Mouse (Mus musculus) embryonic stem cell, embryonic (primary cell): Measurements from ENCODE around the gene Ulk1.
"Not testable (repeated sequence)": the region's sequence is repeated elsewhere in the genome, so short reads cannot be mapped to it uniquely, and the experiment has no call there.

ENCODE experiments used
- CTCF ChIA-PET, 4 experiments: fragments of 300-600 bp in 2 of 4; fragments of 350-600 bp in 2 of 4; sonication (Branson Sonifier 250); formaldehyde crosslinking; loops; one replicate each; lab custom pipeline; 2022; ENCODE audit warnings: inconsistent platforms in 2 of 4; lab: Charles Lee
- POLR2A ChIA-PET, 4 experiments: fragments of 300-600 bp in 2 of 4; fragments of 350-600 bp in 2 of 4; sonication (Branson Sonifier 250); formaldehyde crosslinking; loops; one replicate each; lab custom pipeline; 2022; ENCODE audit warnings: antibody characterized with exemption in 4 of 4, inconsistent platforms in 1 of 4; lab: Charles Lee

Gene Ulk1

GRCm38 (mm10) chr5:110809667-110810325 lies at the start of gene Ulk1:
Gene Ulk1 (minus strand): TSS chr5:110810097.
- POLR2A ChIA-PET: interaction anchor here (0.5 to 22.7 kb wide), 81 partner anchors 8 to 1252 kb away, joined by 3 to 589 read pairs (median 4); partner anchors contain the start of genes Ep400 (in 3 of the 4), Chek2 (in 2 of the 4), Fbrsl1 (in 2 of the 4) and Hscb (in 2 of the 4)
- CTCF ChIA-PET: interaction anchor here in 2 of 4 experiments (0.5 to 1.4 kb wide), 8 partner anchors 9 to 435 kb away, joined by 3 to 9 read pairs (median 6); partner anchors contain the start of genes Chek2 (in 1 of the 2), Ep400 (in 1 of the 2) and Hscb (in 1 of the 2)

DNA sequence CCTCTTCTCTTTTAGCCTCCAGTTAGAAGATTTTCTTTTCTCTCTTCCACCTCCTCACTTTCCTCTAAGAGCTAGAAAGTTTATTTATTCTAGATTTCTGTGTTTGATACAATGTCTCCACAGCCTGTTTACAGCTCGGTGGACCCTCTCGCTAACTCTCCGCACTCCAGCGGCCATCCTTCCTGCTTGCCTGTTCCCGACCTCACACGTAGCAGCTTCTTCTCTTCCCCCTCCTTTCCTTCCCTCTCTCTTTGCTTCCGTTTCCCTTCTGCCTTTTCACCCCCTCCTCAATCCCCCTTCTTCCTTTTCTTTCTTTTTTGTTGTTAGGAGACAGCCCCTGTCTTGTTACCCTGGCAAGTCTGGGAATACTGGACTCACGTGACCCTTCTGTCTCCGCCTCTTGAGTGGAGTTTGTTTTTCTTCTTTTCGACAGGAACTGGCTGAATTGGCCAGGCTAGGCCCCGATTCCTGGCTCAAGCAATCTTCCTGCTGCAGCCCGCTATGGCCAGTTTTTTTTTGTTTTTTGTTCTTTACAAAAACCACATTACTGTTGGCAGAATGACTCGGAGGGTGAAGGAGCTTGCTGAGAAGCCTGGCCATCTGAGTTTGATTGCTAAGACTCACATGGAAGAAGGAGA lies 49.2 kb upstream of the Ulk1 start:
- CTCF ChIA-PET: interaction anchor here (0.8 to 1.7 kb wide), 6 partner anchors 18 to 411 kb away, joined by 3 to 4 read pairs (median 3); no protein-coding TSS in a partner anchor
- POLR2A ChIA-PET: interaction anchor here in 3 of 4 experiments (0.8 to 2.1 kb wide), 7 partner anchors 11 to 69 kb away, joined by 3 to 13 read pairs (median 4); partner anchors contain the start of genes Ttc28 (in 1 of the 3) and Ulk1 (in 1 of the 3)

DNA sequence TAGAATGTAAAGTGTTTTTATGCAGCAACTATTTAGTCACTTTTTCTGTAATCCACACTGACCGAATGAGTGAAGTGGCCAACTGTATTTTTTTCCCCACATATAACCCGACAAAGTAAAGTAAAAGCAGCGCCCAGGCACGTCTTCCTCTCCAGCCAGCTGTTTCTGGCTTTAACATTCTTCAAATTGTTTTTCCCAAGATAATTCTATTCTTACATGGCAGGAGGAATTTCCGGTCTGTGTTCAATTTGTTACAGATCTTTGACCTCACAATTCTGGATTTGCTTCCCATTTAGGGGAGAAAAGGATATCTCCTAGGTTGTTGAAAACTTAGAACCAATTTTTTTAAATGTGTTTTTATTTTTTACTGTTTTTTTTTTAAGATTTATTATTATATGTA lies 47.2 kb upstream of the Ulk1 start:
- CTCF ChIA-PET: no interaction called here

DNA sequence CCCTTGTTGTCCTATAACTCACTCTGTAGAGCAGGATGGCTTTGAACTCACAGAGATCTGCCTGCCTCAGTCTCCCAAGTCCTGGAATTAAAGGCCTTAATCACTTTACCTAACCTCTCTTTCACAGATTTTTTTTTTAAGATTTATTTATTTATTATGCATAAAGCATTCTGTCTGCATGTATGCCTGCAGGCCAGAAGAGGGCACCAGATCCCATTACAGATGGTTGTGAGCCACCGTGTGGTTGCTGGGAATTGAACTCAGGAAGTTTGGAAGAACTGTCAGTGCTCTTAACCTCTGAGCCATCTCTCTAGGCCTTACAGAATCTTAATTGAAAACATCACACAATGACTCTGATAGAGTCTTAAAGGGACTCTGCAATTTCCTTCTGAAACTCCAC lies 43.1 kb upstream of the Ulk1 start:
- POLR2A ChIA-PET: interaction anchor here in 3 of 4 experiments (0.6 to 2.1 kb wide), 6 partner anchors 9 to 263 kb away, joined by 3 to 14 read pairs (median 5); no protein-coding TSS in a partner anchor
- CTCF ChIA-PET: interaction anchor here in 2 of 4 experiments (1.2 to 1.9 kb wide), 3 partner anchors 12 to 417 kb away, joined by 4 to 9 read pairs (median 6); no protein-coding TSS in a partner anchor

More for the DNA sequence above, 47.2 kb upstream of the Ulk1 start:
- POLR2A ChIA-PET: no interaction called here

GRCm38 (mm10) chr5:110841046-110841862 lies 31.4 kb upstream of the Ulk1 start:
- ChIA-PET POLR2A (interaction anchor here (0.6 to 5.8 kb wide), 54 partner anchors 9 to 435 kb away, joined by 3 to 64 read pairs (median 5); partner anchors contain the start of genes Ep400 (in 3 of the 4), Ulk1 (in 3 of the 4) and Ttc28 (in 2 of the 4)), CTCF (interaction anchor here (0.5 to 3.4 kb wide), 43 partner anchors 9 to 463 kb away, joined by 3 to 37 read pairs (median 4); partner anchors contain the start of genes Ep400 (in 3 of the 4), Fbrsl1 (in 1 of the 4), Ttc28 (in 1 of the 4) and Ulk1 (in 1 of the 4))

GRCm38 (mm10) chr5:110840465-110840864 lies 30.6 kb upstream of the Ulk1 start:
- CTCF ChIA-PET: interaction anchor here (0.6 to 3.4 kb wide), 38 partner anchors 10 to 523 kb away, joined by 3 to 37 read pairs (median 4); partner anchors contain the start of genes Ep400 (in 3 of the 4), Fbrsl1 (in 1 of the 4), Ttc28 (in 1 of the 4) and Ulk1 (in 1 of the 4)
- POLR2A ChIA-PET: interaction anchor here (0.6 to 5.8 kb wide), 48 partner anchors 9 to 436 kb away, joined by 3 to 64 read pairs (median 6); partner anchors contain the start of genes Ep400 (in 3 of the 4), Ulk1 (in 3 of the 4) and Ttc28 (in 2 of the 4)

DNA sequence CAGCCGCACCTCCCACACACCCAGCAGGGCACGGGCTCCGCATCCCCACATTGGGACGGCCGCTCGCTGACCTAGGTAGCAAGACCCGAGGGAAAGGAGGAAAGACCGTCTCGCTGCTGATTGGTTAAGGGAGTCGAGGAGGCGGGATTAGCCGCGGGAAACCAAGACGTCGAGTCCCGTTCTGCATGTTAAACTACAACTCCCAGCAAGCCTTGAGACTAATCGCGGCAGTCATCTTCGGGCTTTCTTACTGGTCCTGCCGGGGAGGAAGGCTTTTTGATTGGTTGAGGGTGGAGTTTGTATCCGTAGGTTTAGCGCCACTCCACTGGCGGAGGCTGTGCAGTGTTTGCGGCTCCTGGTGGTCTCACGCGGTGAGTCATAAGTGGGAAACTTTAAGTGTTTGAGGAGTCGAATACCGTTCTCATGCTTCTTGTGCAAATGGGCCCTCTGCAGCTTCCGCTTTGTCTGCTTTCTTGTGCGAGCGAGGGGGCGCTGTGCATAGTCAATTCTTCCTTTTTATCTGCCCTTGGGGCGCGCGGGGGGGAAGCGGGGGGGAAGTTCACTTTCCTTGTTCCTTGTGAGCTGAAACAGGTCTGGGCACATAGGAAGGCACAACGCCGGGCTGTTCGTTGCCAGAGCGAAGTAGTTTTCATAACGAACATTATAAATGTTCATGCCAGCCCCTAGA lies 29.9 kb upstream of the Ulk1 start, which contains the start of the genes Hscb and Chek2:
TSS of gene Hscb (minus strand) at position 100 of the 688 bp plus-strand sequence.
TSS of gene Chek2 (plus strand) at position 302 of the 688 bp plus-strand sequence.
- ChIA-PET CTCF (interaction anchor here (0.5 to 3.4 kb wide), 34 partner anchors 11 to 523 kb away, joined by 3 to 37 read pairs (median 4); partner anchors contain the start of genes Ep400 (in 2 of the 4), Ttc28 (in 1 of the 4) and Ulk1 (in 1 of the 4)), POLR2A (interaction anchor here (0.6 to 5.8 kb wide), 42 partner anchors 8 to 436 kb away, joined by 3 to 64 read pairs (median 6); partner anchors contain the start of genes Ep400 (in 3 of the 4), Ulk1 (in 3 of the 4) and Ttc28 (in 2 of the 4))

DNA sequence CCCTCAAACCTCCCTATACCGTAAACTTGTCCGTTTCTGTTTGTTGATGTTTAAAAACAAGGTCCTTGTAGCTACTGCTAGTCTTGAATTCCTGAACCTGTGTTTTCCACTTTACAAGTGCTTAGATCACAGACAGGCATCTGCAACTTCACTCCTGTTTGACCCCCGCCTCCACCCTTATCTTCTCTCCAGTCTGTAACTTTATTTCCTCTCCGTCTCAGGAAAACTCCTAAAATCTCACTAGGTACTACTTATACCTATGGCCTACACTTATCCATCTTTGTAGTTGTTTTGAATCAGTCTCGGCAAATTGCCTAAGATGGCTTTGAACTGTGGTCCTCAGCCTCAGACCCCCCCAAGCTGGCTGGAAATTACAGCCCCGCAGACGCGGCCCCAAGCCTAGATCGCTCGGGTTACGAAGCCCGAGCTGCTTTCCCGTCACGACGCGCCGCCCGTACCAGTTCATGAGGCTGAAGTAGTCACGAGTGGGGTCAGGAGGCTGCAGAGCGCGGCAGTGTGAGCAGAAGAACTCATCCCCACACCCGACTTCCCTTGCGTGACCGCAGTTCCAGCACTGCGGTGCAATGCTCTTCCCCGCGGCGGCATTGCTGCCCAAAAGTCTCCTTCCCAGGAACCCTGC lies 29.3 kb upstream of the Ulk1 start:
- ChIA-PET CTCF (interaction anchor here (0.5 to 2.8 kb wide), 8 partner anchors 12 to 479 kb away, joined by 3 to 15 read pairs (median 4); partner anchors contain the start of gene Ulk1 (in 1 of the 4)), POLR2A (interaction anchor here (0.6 to 5.8 kb wide), 14 partner anchors 14 to 68 kb away, joined by 3 to 64 read pairs (median 6); partner anchors contain the start of genes Ulk1 (in 2 of the 4) and Ep400 (in 1 of the 4))

DNA sequence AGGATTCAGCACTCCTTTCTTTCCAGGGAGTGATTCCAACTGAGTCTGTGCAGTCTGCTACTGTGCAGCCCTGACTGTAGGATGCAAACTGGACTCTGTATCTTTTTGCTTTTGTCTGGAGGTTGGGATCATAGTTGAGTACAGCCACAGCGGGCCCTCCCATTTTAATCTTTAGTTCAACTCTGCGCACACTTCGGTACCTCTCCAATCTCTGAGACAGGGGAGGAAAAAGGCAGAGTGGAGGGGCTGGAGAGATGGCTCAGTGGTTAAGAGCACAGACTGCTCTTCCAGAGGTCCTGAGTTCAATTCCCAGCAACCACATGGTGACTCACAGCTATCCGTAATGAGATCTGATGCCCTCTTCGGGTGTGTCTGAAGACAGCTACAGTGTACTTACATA lies 28.1 kb upstream of the Ulk1 start:
- POLR2A ChIA-PET: interaction anchor here in 2 of 4 experiments (0.5 to 5.6 kb wide), 4 partner anchors 28 to 439 kb away, joined by 3 to 64 read pairs (median 4); partner anchors contain the start of gene Ulk1 (in 1 of the 2)
- CTCF ChIA-PET: not testable (repeated sequence)

DNA sequence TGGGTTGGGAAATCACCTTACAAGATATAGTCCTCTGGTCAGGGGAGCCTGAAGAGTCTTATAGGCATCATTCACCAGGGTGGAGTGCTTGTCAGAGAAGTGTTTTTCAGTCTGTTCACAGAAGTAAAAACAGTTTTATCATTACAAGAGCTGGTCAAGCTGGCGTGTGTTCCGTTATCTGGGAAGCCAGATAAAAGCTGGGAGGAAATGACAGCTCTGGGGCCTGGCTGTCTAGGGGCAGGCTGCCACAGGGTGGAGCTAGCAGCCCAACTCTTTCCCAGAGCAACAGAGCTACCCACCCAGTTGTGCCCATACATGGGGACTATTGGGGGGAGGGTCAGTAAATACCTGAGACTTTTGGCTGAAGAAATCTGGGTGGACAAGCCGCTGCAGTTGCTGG lies 26.1 kb upstream of the Ulk1 start:
- POLR2A ChIA-PET: interaction anchor here in 3 of 4 experiments (0.6 to 3.0 kb wide), 17 partner anchors 9 to 184 kb away, joined by 3 to 24 read pairs (median 5); partner anchors contain the start of genes Ep400 (in 2 of the 3), Ulk1 (in 2 of the 3), Pus1 (in 1 of the 3) and Ttc28 (in 1 of the 3)
- CTCF ChIA-PET: interaction anchor here (0.6 to 2.7 kb wide), 13 partner anchors 9 to 434 kb away, joined by 3 to 14 read pairs (median 4); partner anchors contain the start of gene Ulk1 (in 1 of the 4)

- ChIA-PET POLR2A (interaction anchor here in 3 of 4 experiments (0.6 to 5.3 kb wide), 13 partner anchors 9 to 60 kb away, joined by 3 to 29 read pairs (median 5); partner anchors contain the start of genes Ulk1 (in 3 of the 3) and Ep400 (in 1 of the 3)), CTCF (interaction anchor here in 2 of 4 experiments (0.8 to 1.1 kb wide), 2 partner anchors 43 kb away, joined by 4 to 5 read pairs; no protein-coding TSS in a partner anchor)
Observed at GRCm38 (mm10) chr5:110831036-110831720, 21.3 kb upstream of the Ulk1 start.

- CTCF ChIA-PET: interaction anchor here in 3 of 4 experiments (0.6 to 2.2 kb wide), 4 partner anchors 8 to 381 kb away, joined by 3 to 9 read pairs (median 6); no protein-coding TSS in a partner anchor
- POLR2A ChIA-PET: interaction anchor here in 3 of 4 experiments (0.7 to 5.3 kb wide), 10 partner anchors 8 to 29 kb away, joined by 3 to 29 read pairs (median 4); partner anchors contain the start of gene Ulk1 (in 2 of the 3)
Observed at GRCm38 (mm10) chr5:110827576-110827975, 17.7 kb upstream of the Ulk1 start.

GRCm38 (mm10) chr5:110826781-110827495 lies 17.0 kb upstream of the Ulk1 start:
- ChIA-PET POLR2A (interaction anchor here in 3 of 4 experiments (0.7 to 5.3 kb wide), 9 partner anchors 7 to 28 kb away, joined by 3 to 29 read pairs (median 4); partner anchors contain the start of gene Ulk1 (in 2 of the 3)), CTCF (interaction anchor here in 3 of 4 experiments (0.6 to 2.2 kb wide), 5 partner anchors 9 to 381 kb away, joined by 3 to 9 read pairs (median 4); no protein-coding TSS in a partner anchor)
